8 mouse cellular contexts compared by ENCODE assay signal in genomic region chr5:76079204-76080025, GRCm38 (mm10).
DNase-seq lines count a peak whose midpoint lies in the region; ATAC-seq lines count a peak whose summit lies in the region.

No protein-coding gene starts in this region.

- peak; percentile 25 for DNase-seq in adrenal gland, adult 8-10 months
- DNase-seq in kidney, adult 8-10 months = peak; percentile 22 to 56
- DNase-seq in lung, postnatal 10 days = peak; percentile 66
- no peak for DNase-seq in natural killer cell, adult 2 months (ENCODE audit: low spot score in 2 of 2)
- no peak for DNase-seq in right cerebral cortex, adult 18-20 months
- no peak for DNase-seq in layer of hippocampus, adult 9-10 months (ENCODE audit: low spot score)

- ATAC-seq in granulocyte monocyte progenitor cell, adult 5-6 weeks (replicated peaks; ENCODE audit: poor library complexity, severe bottlenecking) = peak; percentile 47; the same call in 1 of the 2 replicates
- no peak for ATAC-seq in activated CD4-positive, CD25-positive, alpha-beta regulatory T cell, adult 4 months

Comparison
In these comparisons a context has a peak if more than half of its experiments do, and no peak if none do; other contexts are left out.
1. DNase-seq: peak in adrenal gland, adult 8-10 months (single experiment), kidney, adult 8-10 months (2 of 2) and lung, postnatal 10 days (single experiment); none in natural killer cell, adult 2 months (0 of 2), right cerebral cortex, adult 18-20 months (single experiment) and layer of hippocampus, adult 9-10 months (single experiment).